Mouse (Mus musculus) neural tube, embryonic 14.5 days (tissue): ENCODE measurements around the gene Rnaseh1. TPM values are rescaled to one million over a fixed set of nuclear protein-coding genes. Genes with fewer than 3 reads are reported as not detected.

Experiments
- ATAC-seq: fragments of 200-750 bp; cut with Nextera tagmentation; 2 replicates; pipeline ENCODE4 v1.8.0; 2017; ENCODE audit warnings: low read depth, mild to moderate bottlenecking, moderate TSS enrichment, moderate library complexity
- H3K27ac ChIP-seq: fragments of 300-500 bp; sonication (generic); 2 replicates; pipeline ENCODE4 v1.5.1; 2014; ENCODE audit warnings: low read depth, mild to moderate bottlenecking, control low read depth, low read length, moderate library complexity, mixed read lengths
- H3K27me3 ChIP-seq: fragments of 300-500 bp; sonication (generic); 2 replicates; pipeline ENCODE4 v1.6.1; 2014; ENCODE audit warnings: low read length; ENCODE audit not compliant: control insufficient read depth, insufficient read depth
- H3K36me3 ChIP-seq: fragments of 300-500 bp; sonication (generic); 2 replicates; pipeline ENCODE4 v1.6.1; 2014; ENCODE audit warnings: low read length, mixed read lengths; ENCODE audit not compliant: control insufficient read depth, insufficient read depth
- H3K4me1 ChIP-seq: fragments of 300-500 bp; sonication (generic); 2 replicates; pipeline ENCODE4 v1.6.1; 2014; ENCODE audit warnings: low read length; ENCODE audit not compliant: control insufficient read depth, insufficient read depth
- H3K4me2 ChIP-seq: fragments of 300-500 bp; sonication (generic); 2 replicates; pipeline ENCODE4 v1.6.1; 2014; ENCODE audit warnings: mild to moderate bottlenecking, low read depth, low read length, control low read depth
- H3K4me3 ChIP-seq: fragments of 300-500 bp; sonication (generic); 2 replicates; pipeline ENCODE4 v1.5.1; 2014; ENCODE audit warnings: low read depth, low read length, control low read depth, mixed read lengths
- H3K9ac ChIP-seq: fragments of 300-500 bp; sonication (generic); replicated peaks from 2 replicates; pipeline ENCODE4 v1.6.1; 2014; ENCODE audit warnings: low read depth, mild to moderate bottlenecking, control low read depth, low read length, mixed read lengths
- H3K9me3 ChIP-seq: fragments of 300-500 bp; sonication (generic); 2 replicates; pipeline ENCODE4 v1.6.1; 2016; ENCODE audit warnings: low read length; ENCODE audit not compliant: control insufficient read depth
- WGBS: fragments of 180-500 bp; shearing (Covaris S2); extraction: QIAGEN DNeasy Blood & Tissue Kit; methylation state at CpG from one replicate; pipeline ENCODE4 v1.1.7; 2014; 5-methylcytosine and 5-hydroxymethylcytosine counted together
- microRNA-seq: library from miRNA; unstranded; fragments of <30 nt; microRNA quantifications from one replicate; pipeline ENCODE4, GENCODE M21; 2016
- polyA plus RNA-seq: library from polyadenylated mRNA; unstranded; fragments of >200 nt; fragmentation: Nextera tagmentation; extraction: Ambion mirVana; gene quantifications from 2 replicates; pipeline ENCODE4 v1.2.1, GENCODE M21; 2014

Gene Rnaseh1
- polyA plus RNA-seq, 1 experiment from 2014 or later, result 19.5 TPM

GRCm38 (mm10) chr12:28699656-28700055 lies 50.3 kb downstream of the Rnaseh1 start:
- Histone ChIP-seq H3K4me2 (no peak overlapping the region), H3K4me1 (peaks cover 10% of the 10 kb centered on the region; the same call in 1 of the 2 replicates), H3K27ac (peak overlapping the region; percentile 90), H3K36me3 (no peaks in the 10 kb centered on the region), H3K9ac (no peak overlapping the region), H3K27me3 (no peaks in the 10 kb centered on the region), H3K9me3 (no peaks in the 10 kb centered on the region), H3K4me3 (no peak overlapping the region)
- no peak; the same call in 1 of the 2 replicates for ATAC-seq
- WGBS, result 7% methylated on average over 6 of the region's 6 CpGs

- peak; percentile 59; the same call in 1 of the 2 replicates for ATAC-seq
- no peaks in the 10 kb centered on the region for H3K36me3 ChIP-seq
- H3K9ac ChIP-seq, result peak overlapping the region; percentile 0
- no peaks in the 10 kb centered on the region for H3K9me3 ChIP-seq
- H3K27me3 ChIP-seq, result no peaks in the 10 kb centered on the region
- WGBS, result 20% methylated on average over 3 of the region's 3 CpGs
- H3K4me1 ChIP-seq, result peaks cover 10% of the 10 kb centered on the region; the same call in 1 of the 2 replicates
- H3K4me2 ChIP-seq, result no peak overlapping the region
- H3K27ac ChIP-seq, result peak overlapping the region; percentile 90
- H3K4me3 ChIP-seq, result no peak overlapping the region
These were observed 50.7 kb downstream of the Rnaseh1 start for GRCm38 (mm10) chr12:28700101-28700511.

GRCm38 (mm10) chr12:28700561-28701025 lies 51.2 kb downstream of the Rnaseh1 start:
- Histone ChIP-seq H3K9me3 (no peaks in the 10 kb centered on the region), H3K4me1 (peaks cover 10% of the 10 kb centered on the region; the same call in 1 of the 2 replicates), H3K9ac (peak overlapping the region; percentile 0; the same call in 1 of the 2 replicates), H3K36me3 (no peaks in the 10 kb centered on the region), H3K27me3 (no peaks in the 10 kb centered on the region), H3K4me2 (no peak overlapping the region), H3K4me3 (no peak overlapping the region), H3K27ac (peak overlapping the region; percentile 90)
- ATAC-seq, result peak; percentile 24; the same call in 1 of the 2 replicates
- WGBS, result 63% methylated on average over 19 of the region's 19 CpGs

GRCm38 (mm10) chr12:28701302-28701701 lies 51.9 kb downstream of the Rnaseh1 start:
- H3K27me3 ChIP-seq, result no peaks in the 10 kb centered on the region
- H3K9ac ChIP-seq, result no peak overlapping the region
- peaks cover 10% of the 10 kb centered on the region; the same call in 1 of the 2 replicates for H3K4me1 ChIP-seq
- ATAC-seq, result no peak
- peak overlapping the region; percentile 90 for H3K27ac ChIP-seq
- no peaks in the 10 kb centered on the region for H3K9me3 ChIP-seq
- no peak overlapping the region for H3K4me2 ChIP-seq
- H3K4me3 ChIP-seq, result no peak overlapping the region
- H3K36me3 ChIP-seq, result no peaks in the 10 kb centered on the region
- 80% methylated on average over 11 of the region's 11 CpGs for whole genome bisulfite sequencing

GRCm38 (mm10) chr12:28704381-28704780 lies 55.0 kb downstream of the Rnaseh1 start:
- Histone ChIP-seq H3K4me3 (no peak overlapping the region), H3K9me3 (no peaks in the 10 kb centered on the region), H3K27ac (no peak overlapping the region), H3K9ac (peak overlapping the region; percentile 37; the same call in 1 of the 2 replicates), H3K4me1 (peaks cover 10% of the 10 kb centered on the region; the same call in 1 of the 2 replicates), H3K4me2 (no peak overlapping the region; the same call in 1 of the 2 replicates), H3K27me3 (no peaks in the 10 kb centered on the region), H3K36me3 (0 out of 2 replicates have a peak, but pooled peaks cover 4% of the 10 kb centered on the region)
- ATAC-seq, result no peak
- whole genome bisulfite sequencing, result 3% methylated on average over 12 of the region's 12 CpGs

- Histone ChIP-seq H3K4me1 (peaks cover 6% of the 10 kb centered on the region; the same call in 1 of the 2 replicates), H3K4me3 (no peak overlapping the region), H3K9me3 (no peaks in the 10 kb centered on the region), H3K27me3 (no peaks in the 10 kb centered on the region), H3K4me2 (no peak overlapping the region), H3K36me3 (0 out of 2 replicates have a peak, but pooled peaks cover 6% of the 10 kb centered on the region), H3K27ac (no peak overlapping the region), H3K9ac (no peak overlapping the region; the same call in 1 of the 2 replicates)
- no peak for ATAC-seq
- 92% methylated on average over 6 of the region's 6 CpGs for WGBS
These were observed 55.8 kb downstream of the Rnaseh1 start for GRCm38 (mm10) chr12:28705204-28705603.

GRCm38 (mm10) chr12:28708154-28708553 lies 58.8 kb downstream of the Rnaseh1 start:
- H3K4me2 ChIP-seq, result no peak overlapping the region
- H3K4me3 ChIP-seq, result no peak overlapping the region
- H3K36me3 ChIP-seq, result 0 out of 2 replicates have a peak, but pooled peaks cover 9% of the 10 kb centered on the region
- H3K27ac ChIP-seq, result no peak overlapping the region
- no peaks in the 10 kb centered on the region for H3K27me3 ChIP-seq
- 80% methylated on average over 4 of the region's 4 CpGs for WGBS
- ATAC-seq, result no peak
- no peaks in the 10 kb centered on the region for H3K9me3 ChIP-seq
- H3K4me1 ChIP-seq, result no peaks in the 10 kb centered on the region
- H3K9ac ChIP-seq, result no peak overlapping the region

Small RNA genes within 50 kb of the gene (microRNA-seq; reads per million reads assigned to microRNA genes)
- gene Mir6937, result not detected

Other genes starting within 250 kb of the Rnaseh1 start
- gene Dcdc2c, start 97.2 kb upstream of the Rnaseh1 start, polyA plus RNA-seq, result 0.33 TPM in 1 of 2 replicates, not detected in the other
- not detected in 2 replicates for gene Allc, start 67.1 kb upstream of the Rnaseh1 start, polyA plus RNA-seq
- 0.80 and 0.94 TPM in 2 replicates for gene Colec11, start 26.2 kb upstream of the Rnaseh1 start, polyA plus RNA-seq
- gene Rps7, start 13.6 kb upstream of the Rnaseh1 start, polyA plus RNA-seq, result 537 and 647 TPM in 2 replicates
- gene Adi1, start 25.6 kb downstream of the Rnaseh1 start, polyA plus RNA-seq, result 25.4 and 26.7 TPM in 2 replicates
- 43.6 and 46.9 TPM in 2 replicates for gene Trappc12, start 100.9 kb downstream of the Rnaseh1 start, polyA plus RNA-seq
- 72.5 and 77.3 TPM in 2 replicates for gene Eipr1, start 102.2 kb downstream of the Rnaseh1 start, polyA plus RNA-seq